Comparison of ENCODE assay signal across 7 mouse cellular contexts in genomic region chr13:16835111-16835510, GRCm38 (mm10).
"Had no signal": no experiment of that assay in that cellular context is flagged by ENCODE, and none has a peak within 500 bp of the region (broad histone marks: within the 10 kb centered on the region; RNA-seq: fewer than 3 reads in every experiment).

No protein-coding gene starts in this region.

- DNase-seq: left cerebral cortex, postnatal 4 days; lung, adult 18-20 months; midbrain, embryonic 14.5 days; right cerebral cortex, adult 18-20 months; right cerebral cortex, postnatal 25 days; thymus, adult 18-20 months; thymus, postnatal 14 days had no signal
